Mouse (Mus musculus) retina, postnatal 7 days (tissue): ENCODE data around the gene Fam169a.
A peak's percentile ranks its signal among the peaks of the same experiment; 100 is the strongest.
"Not testable (repeated sequence)": the region's sequence is repeated elsewhere in the genome, so short reads cannot be mapped to it uniquely, and the experiment has no call there.

Experiments
- DNase-seq: peaks from one replicate; pipeline ENCODE4 v3.0.0-alpha.2; 2012; ENCODE audit warnings: low read depth, low spot score

Gene Fam169a

DNA sequence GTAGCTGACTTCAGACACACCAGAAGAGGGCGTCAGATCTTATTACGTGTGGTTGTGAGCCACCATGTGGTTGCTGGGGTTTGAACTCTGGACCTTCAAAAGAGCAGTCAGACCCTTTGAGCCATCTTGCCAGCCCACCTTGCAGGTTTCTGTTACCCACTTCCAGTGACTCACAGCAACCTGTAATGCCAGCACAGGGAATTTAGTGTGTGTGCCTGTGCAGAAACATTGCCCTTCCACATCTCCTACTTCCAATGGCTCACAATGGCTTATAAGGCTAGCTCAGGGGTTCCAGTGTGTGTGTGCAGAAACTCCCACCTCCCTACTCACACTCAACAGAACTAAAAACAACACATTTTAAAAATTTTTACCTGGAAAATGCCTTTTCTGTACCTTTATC lies 10.5 kb downstream of the Fam169a start:
- DNase-seq = no peak

DNA sequence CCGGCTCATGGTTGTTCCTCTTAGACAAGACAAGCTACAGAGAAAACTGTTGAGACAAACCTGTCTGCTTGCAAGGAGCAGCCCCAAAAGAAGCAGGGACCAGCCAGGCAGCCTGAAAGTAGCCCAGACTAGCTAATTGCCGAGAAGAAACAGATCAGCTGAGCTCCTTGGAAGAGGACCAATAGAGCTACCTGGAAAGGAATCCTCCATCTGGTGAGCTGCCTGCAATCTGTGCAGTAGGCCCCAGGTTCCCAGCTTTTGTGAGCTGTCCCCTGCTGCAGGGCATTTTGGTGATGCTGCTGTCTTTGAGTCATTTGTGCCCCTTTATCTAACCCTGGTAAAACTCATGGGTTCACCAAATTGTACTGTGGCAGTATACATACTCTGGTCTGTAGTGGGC lies 13.1 kb downstream of the Fam169a start:
- no peak for DNase-seq

DNA sequence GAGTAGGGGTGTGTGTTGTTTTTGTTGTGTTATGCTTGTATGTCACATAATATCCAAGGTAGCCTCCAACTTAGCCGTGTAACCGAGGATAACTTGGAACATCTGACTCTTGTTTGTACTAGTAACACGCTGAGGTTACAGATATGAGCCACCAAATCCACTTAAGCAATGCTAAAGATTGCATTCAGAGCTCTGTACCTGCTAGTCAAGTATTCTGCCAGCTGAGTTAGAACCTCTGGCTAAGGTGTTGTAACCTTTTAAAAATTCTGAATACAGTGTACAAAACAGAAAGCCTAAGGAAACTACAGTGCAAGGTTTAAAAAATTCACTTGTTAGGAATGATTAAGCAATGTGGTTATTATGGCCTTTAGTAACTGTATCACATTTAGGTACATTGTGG lies 13.5 kb downstream of the Fam169a start:
- DNase-seq = no peak

DNA sequence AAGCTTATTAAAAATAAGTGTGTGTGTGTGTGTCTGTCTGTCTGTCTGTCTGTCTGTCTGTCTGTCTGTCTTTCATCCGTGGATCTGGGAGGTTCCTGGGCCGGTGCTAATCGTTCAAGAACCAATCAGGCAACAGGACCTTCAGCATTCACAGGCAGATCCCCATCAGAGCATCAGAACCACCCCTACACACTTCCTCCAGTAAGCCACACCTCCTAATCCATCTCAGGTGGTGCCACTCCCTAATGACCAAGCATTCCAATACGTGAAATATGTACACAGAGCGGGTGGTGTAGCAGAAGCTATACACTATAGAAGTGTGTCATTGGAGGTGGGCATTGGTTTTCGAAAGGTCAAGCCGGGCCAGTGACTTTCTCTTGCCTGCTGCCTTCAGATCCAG lies 15.3 kb downstream of the Fam169a start:
- no peak for DNase-seq

DNA sequence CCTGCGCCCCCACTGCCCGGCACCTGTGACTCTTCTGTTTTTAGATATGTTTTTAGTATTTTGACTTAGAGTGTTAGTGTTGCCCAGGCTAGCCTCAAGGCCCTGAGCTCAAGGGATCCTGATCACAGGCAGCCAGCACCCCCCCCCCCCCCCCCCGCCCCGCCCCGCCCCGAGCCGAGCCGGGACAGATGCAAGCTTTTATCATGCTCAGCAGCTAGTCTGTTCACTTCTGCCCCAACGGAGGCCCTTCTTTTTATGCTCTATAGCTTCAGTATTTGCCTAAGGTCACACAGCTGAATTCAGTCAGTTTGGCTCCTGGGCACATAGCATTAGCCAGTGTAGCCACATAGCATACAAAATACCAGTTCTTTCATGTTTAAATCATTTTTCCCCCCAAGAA lies 19.2 kb downstream of the Fam169a start:
- no peak for DNase-seq

DNA sequence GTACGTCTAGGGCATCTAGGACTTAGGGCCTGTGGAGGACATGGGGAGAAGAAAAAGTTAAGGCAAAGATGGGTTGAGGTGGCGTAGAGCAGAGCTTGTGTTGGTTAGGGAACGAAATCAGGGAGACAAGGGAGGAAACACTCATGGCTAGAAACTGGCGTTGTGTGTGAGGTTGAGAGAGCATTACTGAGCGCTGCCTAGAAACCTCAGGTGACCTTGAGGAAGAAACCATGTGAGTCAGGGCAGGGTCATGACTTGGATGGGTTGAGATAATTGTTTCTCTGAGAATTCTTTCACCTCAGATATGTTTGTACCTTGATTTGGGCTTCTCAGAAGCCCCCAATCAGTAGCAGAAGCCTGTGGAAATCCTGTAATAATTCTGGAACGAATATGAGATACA lies 20.3 kb downstream of the Fam169a start:
- no peak for DNase-seq

DNA sequence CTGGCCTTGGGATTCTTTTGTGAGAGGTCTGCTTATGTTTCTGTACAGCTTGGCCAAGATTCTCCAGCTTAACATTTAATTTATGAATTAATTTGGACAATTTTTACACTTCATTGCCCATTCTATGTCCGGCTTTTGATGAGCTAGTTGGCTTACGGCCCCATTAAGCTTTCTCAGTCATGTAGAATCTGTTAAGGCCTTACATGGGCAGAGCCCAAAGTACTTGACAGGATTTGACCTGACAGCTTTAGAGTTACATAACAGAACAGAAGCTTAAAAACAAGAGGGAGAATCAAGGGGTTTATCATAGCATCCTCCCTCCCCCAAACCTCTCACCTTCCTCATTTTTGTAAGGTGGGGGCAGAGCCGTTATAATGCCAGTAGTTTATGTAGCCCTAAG lies 21.1 kb downstream of the Fam169a start:
- DNase-seq = peak; percentile 61

DNA sequence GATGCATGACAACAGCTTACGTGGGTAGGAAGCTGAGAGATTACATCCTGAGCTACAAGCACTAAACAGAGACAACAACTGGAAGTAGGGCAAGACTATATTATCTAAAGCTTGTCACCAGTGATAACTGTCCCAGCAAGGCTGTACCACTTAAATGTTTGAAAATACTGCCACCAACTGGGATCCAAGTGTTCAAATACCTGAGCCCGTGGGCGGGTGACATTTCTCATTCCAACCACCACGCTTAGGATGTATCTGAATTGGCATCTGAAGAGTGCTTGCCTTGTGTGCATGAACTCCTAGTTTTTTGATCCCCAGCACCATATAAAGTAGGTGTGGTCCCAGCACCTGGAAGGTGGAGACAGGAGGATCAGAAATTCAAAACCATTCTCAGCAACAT lies 28.6 kb downstream of the Fam169a start:
- DNase-seq = no peak

DNA sequence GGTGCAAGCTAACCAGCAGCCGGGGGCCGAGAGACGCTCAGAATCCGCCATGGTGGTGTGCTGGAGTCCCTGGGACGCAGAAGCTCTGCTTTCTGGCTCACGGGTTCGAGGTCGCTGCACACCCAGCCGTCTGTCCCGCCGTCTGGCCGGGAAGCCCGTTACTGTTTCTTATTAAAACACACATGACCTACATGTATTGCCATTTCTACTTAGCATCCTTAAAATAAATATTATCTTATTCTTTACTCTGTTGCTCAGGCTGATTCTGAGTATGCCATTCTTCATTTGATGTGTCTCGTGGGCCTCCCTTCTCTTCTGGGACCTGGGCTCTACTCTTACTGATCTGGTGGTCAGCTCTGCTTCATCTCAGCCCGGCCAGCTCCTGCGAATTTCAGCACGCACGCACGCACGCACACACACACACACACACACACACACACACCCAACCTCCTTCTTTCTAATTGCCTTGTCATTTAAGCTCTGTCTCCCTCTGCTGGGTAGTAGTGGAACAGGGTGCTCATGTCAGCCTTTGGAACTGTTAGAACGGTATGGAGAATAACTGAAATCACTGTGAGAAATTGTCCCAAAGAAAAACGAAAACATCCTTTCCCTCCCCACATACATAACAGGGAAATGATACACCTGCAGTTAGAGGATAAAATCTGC lies 32.2 kb downstream of the Fam169a start, which contains the start of gene Gm6169:
Gene Gm6169, minus strand, starts transcription at position 51 of the 666 bp plus-strand sequence.
- peak; percentile 67 for DNase-seq

DNA sequence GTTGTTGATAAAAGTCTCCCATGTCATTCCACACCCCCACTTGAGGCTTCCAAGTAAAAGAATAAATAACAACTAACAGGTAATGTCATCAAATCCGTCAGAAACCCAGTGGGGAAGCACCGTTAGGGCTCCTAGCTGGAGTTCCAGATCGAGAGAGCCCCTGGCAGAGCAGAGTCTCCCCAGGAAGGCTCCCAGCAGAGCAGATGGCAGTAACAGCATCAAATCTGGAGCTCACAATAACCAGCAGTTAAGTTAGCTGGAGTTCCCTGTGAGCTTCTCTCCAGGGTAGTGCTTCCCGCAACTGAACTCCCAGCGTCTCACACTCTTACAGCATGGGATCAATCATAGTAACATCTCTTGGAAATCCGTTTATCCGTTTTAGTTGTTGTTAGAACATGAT lies 37.9 kb downstream of the Fam169a start:
- no peak for DNase-seq

DNA sequence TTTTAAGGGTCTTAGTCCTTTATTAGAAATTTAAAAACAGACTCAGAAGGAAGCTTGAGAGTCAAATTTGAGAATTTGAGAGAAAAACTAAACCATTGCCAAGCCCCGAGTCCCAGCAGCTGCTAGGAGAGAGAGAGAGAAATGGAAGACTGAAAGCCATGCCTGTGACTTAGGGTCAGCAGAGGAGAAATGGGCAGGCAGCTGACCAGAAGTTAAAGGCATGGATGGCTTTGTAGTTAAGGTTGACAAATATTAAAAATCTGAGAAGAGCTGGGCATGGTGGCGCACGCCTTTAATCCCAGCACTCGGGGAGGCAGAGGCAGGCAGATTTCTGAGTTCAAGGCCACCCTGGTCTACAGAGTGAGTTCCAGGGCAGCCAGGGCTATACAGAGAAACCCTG lies 40.6 kb downstream of the Fam169a start:
- DNase-seq = not testable (repeated sequence)

DNA sequence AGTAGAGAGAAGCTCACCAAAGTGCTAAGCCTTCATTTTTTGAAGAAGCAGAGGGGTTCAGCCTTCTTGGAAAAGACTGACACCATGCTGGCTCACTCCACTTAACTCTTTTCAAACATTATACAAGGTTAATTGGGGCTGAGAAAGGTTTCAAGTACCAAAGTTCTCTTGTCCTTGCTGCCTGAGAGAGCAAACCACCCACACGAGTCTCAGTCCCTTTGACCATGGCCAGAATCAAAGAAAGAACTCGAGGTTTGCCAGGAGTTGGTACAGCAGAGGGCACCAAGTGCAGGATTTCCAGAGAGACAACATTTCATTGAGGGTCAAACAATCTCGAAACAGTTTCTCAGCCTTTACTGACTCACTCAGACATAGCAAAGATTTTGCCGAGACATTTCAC lies 42.0 kb downstream of the Fam169a start:
- no peak for DNase-seq

DNA sequence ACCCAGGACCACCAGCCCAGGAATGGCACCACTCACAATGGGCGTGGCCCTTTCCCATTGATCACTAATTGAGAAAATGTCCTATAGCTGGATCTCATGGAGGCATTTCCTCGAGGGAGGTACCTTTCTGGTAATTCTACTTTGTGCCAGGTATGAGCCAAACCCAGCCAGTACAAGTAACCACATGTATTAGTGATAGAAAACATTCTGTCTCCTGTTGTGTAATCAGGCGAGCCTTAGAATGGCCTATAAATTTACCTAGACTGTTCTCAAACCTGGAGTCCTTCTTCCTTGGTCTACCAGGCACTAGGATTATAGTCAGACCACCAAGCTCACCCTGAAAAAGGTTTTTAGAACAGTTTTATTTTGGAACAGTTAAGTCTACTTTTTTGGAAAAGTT lies 54.3 kb downstream of the Fam169a start:
- DNase-seq = no peak

DNA sequence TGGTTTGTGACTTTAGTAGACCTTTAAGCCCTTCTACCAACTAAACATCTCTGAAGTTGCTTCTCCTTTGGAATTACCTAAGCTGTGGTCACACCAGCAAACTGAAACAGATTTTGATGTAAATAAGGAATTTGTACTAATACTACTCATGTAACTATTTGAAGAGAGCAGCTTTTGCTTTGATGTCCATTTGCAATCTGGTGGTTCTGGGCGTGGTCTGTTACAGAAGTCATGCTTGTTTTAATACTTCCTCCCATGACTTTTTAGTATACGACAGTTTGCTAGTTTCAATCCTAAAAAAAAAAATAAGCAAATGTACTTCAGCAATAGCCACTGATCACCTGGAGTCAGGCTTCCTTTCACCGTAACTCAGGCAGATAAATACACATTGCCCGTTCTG lies 62.6 kb downstream of the Fam169a start:
- DNase-seq = not testable (repeated sequence)

DNA sequence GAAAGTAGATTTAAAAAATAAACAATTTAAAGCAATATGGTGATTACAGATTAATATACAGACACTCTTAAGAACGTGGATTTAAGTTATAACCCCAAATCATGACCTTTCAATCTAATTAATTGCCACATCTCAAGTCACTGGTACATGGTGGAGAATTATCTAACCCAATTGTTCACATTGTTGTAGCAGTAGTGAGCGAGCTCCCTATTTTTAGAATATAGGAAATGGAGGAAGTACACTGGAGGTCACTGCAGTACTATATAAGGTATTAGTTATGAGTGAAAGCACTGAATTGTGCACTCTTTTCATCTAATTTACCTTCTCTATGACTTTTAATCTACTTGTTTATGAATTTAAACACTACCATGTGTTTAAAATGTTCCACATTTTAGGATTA lies 63.3 kb downstream of the Fam169a start:
- DNase-seq = not testable (repeated sequence)

DNA sequence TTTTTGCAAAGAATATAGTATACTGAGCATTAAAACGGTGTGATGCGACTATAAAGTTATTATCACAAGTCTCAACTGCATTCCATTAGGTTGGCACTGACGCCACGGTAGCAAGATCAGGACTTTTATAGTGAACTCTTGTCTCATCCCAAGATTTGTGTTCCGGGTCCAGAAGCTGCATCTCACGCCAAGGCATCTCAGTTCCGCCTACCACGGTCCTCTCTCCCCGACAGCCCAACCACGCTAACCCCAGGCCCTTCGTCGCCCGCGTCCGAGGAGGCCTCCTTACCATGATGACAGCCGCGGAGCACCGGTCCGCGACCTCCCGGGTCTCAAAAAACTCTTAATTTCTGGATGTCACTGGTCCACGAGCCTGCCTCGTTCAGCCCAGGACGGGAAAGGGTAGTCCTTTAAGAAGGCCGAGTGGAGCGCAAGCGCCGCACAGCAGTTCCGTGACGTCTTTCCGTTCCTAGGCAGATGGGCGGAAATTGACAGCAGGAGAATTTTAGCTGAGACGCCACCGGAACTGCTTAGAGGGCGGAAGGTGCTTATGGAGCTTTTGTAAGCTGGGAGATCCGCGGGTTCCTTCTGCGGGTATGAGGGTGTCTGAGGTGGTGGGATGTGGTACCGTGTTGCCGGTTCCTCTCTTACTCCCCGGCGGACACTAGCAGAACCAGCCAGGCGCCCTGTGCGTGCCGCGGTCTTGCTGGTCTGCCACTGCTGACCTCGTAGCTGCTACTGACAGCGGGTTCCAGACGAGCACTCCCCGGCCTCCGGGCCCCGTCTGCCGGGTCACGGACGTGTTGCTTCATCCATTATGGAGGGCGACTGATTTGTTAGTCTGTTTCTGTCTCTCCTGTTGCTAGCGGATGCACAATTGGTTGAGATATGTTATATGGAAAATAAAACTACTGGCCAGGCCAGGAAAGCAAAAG lies 70.6 kb downstream of the Fam169a start, which contains the start of the genes Gfm2 and Nsa2:
Gene Gfm2, plus strand, starts transcription at position 472 of the 935 bp plus-strand sequence.
Gene Nsa2, minus strand, starts transcription at position 472 of the 935 bp plus-strand sequence.
- peak; percentile 88 for DNase-seq

DNA sequence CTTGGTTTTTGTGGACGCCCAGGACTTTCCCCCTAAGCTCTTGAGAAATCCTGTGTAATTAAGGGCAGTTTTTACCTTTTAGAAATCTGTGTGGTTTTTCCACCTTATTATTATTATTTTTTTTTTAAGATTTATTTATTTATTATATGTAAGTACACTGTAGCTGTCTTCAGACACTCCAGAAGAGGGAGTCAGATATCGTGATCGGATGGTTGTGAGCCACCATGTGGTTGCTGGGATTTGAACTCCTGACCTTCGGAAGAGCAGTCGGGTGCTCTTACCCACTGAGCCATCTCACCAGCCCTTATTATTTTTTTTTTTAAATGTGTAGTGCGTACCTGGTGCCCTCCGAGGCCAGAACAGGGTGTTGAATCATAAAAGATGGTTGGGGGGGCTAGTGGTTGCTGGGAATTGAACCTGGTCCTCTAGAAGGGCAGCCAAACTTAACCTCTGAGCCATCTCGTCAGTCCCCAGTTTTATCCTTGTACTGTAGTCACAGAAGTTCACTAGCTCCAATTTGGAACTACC lies 71.4 kb downstream of the Fam169a start:
- not testable (repeated sequence) for DNase-seq

DNA sequence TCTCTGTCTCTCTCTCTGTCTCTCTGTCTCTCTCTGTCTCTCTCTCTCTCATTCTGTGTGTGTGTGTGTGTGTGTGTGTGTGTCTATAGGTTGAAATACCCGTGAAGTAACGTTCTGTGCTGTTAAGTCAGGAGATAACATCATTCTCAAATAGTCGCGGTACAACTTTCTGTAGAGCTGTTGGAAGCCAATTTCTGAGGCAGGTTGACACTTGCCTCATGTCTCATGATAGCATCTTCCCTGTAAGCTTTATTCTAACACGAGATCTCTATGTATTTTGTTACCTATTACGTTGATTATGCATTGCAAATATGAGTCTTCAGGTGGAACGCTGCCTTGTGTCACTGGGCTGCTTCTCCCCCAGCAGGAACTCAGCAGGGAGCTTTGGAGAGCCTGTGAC lies 75.2 kb downstream of the Fam169a start:
- DNase-seq = no peak

DNA sequence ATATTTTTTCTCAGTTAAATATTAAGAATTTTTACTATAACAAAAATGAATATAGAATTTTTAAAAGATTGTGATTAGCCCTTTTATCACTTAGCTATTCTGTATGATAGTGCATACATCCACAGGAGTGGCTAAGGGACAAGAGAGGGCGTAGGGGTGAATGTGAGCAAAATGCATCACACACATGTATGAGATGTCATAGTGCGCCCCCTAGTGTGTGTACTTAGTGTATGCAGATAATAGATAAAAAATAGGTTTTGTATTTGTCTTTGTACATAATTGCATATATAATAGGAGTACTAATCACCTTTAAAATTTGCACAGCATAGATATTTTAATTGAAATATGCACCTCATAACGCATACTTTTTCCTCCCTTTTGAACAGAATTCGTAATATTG lies 78.7 kb downstream of the Fam169a start:
- peak; percentile 25 for DNase-seq

DNA sequence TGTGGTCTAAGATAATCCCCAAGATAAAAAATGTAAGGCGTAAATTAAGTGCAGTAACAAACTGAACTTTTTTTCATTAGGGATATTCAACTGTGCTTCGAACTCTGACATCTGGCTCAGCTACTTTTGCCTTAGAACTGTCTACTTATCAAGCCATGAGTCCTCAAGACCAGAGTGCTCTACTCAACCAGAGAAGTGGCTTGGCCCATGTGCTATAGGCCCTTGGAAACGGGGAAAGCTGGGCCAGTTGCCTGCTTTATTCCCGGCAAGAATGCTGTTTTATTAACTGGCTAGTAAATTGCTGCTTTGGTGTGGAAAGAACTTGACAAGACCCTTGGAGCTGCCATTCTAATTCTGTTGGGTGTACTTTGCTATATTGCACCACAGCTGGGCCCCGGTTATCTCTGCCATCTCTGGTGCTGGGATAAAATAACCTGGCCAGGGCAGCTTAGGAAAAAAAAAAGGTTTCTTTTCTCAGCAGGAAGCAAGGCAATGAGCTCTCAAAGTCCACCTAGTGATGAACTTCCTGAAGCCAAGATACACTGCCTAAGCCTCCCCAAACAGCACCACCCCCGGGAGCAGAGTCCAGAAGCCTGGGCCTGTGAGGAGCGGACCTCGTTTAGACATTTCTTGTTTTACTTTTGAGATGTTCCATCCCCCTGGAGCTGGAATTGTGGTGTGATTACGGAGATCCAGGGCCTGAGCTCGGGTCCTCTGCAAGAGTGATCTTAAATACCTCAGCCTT lies 108.6 kb downstream of the Fam169a start:
- no peak for DNase-seq

DNA sequence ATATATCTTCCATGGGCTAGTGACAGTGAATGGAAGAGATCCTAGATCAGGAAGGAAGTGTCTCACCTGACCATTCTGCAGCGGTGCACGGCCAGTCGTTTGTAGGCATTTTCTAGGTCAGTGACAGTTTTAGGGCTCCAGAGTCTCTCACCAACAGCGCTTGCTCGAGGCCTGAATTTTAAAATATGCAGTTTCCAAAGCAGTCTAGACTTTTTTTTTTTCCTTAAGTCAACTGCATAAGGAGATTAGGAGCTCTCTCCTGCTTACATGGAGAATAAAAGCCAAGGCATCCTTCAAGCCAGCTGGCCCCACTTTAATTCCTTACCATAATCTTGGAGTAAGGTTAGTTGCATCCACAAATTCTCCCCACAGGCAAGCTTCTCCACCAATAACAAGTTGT lies 109.6 kb downstream of the Fam169a start:
- DNase-seq = peak; percentile 9

DNA sequence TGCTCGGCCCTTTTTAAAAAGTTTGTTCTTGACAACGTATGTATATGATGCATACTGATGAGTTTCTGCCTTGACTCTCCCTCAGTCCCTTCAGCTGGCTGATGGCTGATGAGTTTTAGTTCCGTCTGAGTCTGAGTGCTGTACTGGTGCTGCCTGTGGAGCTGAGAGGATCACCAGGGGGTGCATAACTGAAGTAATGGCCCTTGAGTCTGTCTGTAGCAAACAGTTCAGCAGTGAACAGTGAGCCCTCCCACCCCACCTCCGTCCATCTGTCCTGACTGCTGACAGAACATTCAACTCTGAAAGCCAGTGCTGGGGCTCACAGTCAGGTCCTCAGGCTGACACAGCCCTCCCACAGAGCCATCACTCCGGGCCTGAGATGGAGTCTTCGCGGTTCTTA lies 111.9 kb downstream of the Fam169a start:
- no peak for DNase-seq
